Mouse (Mus musculus) myocyte (in vitro differentiated cells): ENCODE measurements around the gene Tnpo2.
A peak's percentile ranks its signal among the peaks of the same experiment; 100 is the strongest.

Source experiments
- MAX ChIP-seq: IDR thresholded peaks from one replicate; pipeline ENCODE4 v1.6.1; 2011; ENCODE audit warnings: low read depth, mild to moderate bottlenecking, control low read depth
- POLR2A ChIP-seq: IDR thresholded peaks from one replicate; pipeline ENCODE4 v1.6.1; 2011; ENCODE audit warnings: low read depth, mild to moderate bottlenecking, control low read depth, moderate library complexity; ENCODE audit not compliant: insufficient read length
- POLR2AphosphoS2 ChIP-seq: IDR thresholded peaks from one replicate; pipeline ENCODE4 v1.6.1; 2011; ENCODE audit warnings: low read depth, control low read depth; ENCODE audit not compliant: insufficient read length
- TCF12 ChIP-seq: IDR thresholded peaks from one replicate; pipeline ENCODE4 v1.6.1; 2011; ENCODE audit warnings: mild to moderate bottlenecking, control low read depth; ENCODE audit not compliant: poor library complexity, insufficient read depth, severe bottlenecking
- TCF3 ChIP-seq: IDR thresholded peaks from one replicate; pipeline ENCODE4 v1.6.1; 2011; ENCODE audit warnings: low read depth, control low read depth; ENCODE audit not compliant: insufficient read length

GRCm38 (mm10) chr8:84989810-84990209 is 46.9 kb upstream of the Tnpo2 start:
- TF ChIP-seq MAX = no peak
- peak; percentile 30 for TF ChIP-seq POLR2A
- TF ChIP-seq TCF12 = no peak
- TF ChIP-seq TCF3 = no peak
- peak; percentile 63 for TF ChIP-seq POLR2AphosphoS2
